Mouse (Mus musculus) kidney, embryonic 14.5 days (tissue): ENCODE data around the gene Cux2. TPM values are rescaled to one million over a fixed set of nuclear protein-coding genes. Genes with fewer than 3 reads are reported as not detected.

Experiments used
- ATAC-seq: fragments of 200-750 bp; cut with Nextera tagmentation; 2 replicates; pipeline ENCODE4 v1.8.0; 2017; ENCODE audit warnings: moderate number of reproducible peaks, mild to moderate bottlenecking, moderate TSS enrichment, moderate library complexity; ENCODE audit not compliant: low FRiP score, low TSS enrichment
- H3K27ac ChIP-seq: fragments of 300-500 bp; sonication (generic); 2 replicates; pipeline ENCODE4 v1.5.1; 2014; ENCODE audit warnings: low read depth, mild to moderate bottlenecking, low read length, moderate library complexity, mixed read lengths
- H3K27me3 ChIP-seq: fragments of 300-500 bp; sonication (generic); 2 replicates; pipeline ENCODE4 v1.6.1; 2014; ENCODE audit warnings: mild to moderate bottlenecking, low read length; ENCODE audit not compliant: control insufficient read depth, insufficient read depth
- H3K36me3 ChIP-seq: fragments of 300-500 bp; sonication (generic); 2 replicates; pipeline ENCODE4 v1.6.1; 2014; ENCODE audit warnings: low read length, mixed read lengths; ENCODE audit not compliant: control insufficient read depth, insufficient read depth
- H3K4me1 ChIP-seq: fragments of 300-500 bp; sonication (generic); 2 replicates; pipeline ENCODE4 v1.6.1; 2014; ENCODE audit warnings: low read length, mixed read lengths; ENCODE audit not compliant: control insufficient read depth, insufficient read depth
- H3K4me2 ChIP-seq: fragments of 300-500 bp; sonication (generic); replicated peaks from 2 replicates; pipeline ENCODE4 v1.6.1; 2014; ENCODE audit warnings: low read depth, mild to moderate bottlenecking, low read length
- H3K4me3 ChIP-seq: fragments of 300-500 bp; sonication (generic); 2 replicates; pipeline ENCODE4 v1.5.1; 2014; ENCODE audit warnings: mild to moderate bottlenecking, low read length
- H3K9ac ChIP-seq: fragments of 300-500 bp; sonication (generic); 2 replicates; pipeline ENCODE4 v1.6.1; 2014; ENCODE audit warnings: low read depth, mild to moderate bottlenecking, low read length, moderate library complexity
- H3K9me3 ChIP-seq: fragments of 300-500 bp; sonication (generic); 2 replicates; pipeline ENCODE4 v1.6.1; 2016; ENCODE audit warnings: low read length; ENCODE audit not compliant: control insufficient read depth
- WGBS: fragments of 180-500 bp; shearing (Covaris S2); extraction: QIAGEN DNeasy Blood & Tissue Kit; methylation state at CpG from one replicate; pipeline ENCODE4 v1.1.7; 2014; 5-methylcytosine and 5-hydroxymethylcytosine counted together
- polyA plus RNA-seq: library from polyadenylated mRNA; unstranded; fragments of >200 nt; fragmentation: Nextera tagmentation; extraction: Ambion mirVana; gene quantifications from 2 replicates; pipeline ENCODE4 v1.2.1, GENCODE M21; 2014

Cux2 gene
- polyA plus RNA-seq, 1 experiment from 2014 or later, result 15.1 TPM

DNA sequence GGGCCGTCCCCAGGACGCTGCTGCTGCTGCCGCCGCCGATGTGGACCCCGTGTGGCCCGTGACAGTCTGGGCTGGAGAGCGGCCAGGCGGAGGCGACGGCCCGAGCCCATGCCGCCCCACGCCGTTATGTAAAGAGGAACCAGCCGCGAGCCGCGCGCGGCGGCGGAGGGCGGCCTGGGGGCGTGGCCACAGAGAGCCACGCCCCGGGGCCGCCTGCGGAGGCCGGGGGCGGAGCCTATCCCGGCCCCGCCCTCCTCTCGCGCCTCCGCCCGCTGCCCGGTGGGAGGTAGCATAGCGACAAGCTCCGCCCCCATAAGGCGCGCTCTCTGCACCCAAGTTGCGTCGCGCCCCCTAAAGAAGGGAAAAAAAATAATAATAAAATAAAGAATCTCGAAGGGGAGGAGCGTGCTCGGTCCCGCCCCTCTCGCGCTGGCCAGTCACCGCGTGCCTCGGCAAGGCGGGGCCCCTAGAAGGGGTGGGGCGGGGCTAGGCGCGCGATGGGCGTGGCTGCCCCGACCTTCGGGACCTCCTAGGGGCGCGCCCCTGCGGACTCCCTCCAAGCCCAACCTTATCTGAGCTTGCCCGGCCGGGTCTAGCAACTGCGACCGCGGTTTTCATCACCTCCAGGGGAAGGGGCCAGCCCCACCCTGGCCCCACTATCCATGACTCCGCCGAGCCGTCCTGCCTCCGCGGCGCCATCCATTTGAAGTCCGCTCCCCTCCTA, 213.0 kb downstream of the Cux2 start:
- peak; percentile 80 for ATAC-seq
- Histone ChIP-seq H3K36me3 (no peaks in the 10 kb centered on the region), H3K4me1 (peaks cover 45% of the 10 kb centered on the region), H3K27ac (peak overlapping the region; percentile 82), H3K9me3 (no peaks in the 10 kb centered on the region), H3K27me3 (no peaks in the 10 kb centered on the region), H3K9ac (peak overlapping the region; percentile 79), H3K4me2 (peak overlapping the region; percentile 92), H3K4me3 (peak overlapping the region; percentile 79)
- WGBS, result under 1% methylated on average over 77 of the region's 77 CpGs

DNA sequence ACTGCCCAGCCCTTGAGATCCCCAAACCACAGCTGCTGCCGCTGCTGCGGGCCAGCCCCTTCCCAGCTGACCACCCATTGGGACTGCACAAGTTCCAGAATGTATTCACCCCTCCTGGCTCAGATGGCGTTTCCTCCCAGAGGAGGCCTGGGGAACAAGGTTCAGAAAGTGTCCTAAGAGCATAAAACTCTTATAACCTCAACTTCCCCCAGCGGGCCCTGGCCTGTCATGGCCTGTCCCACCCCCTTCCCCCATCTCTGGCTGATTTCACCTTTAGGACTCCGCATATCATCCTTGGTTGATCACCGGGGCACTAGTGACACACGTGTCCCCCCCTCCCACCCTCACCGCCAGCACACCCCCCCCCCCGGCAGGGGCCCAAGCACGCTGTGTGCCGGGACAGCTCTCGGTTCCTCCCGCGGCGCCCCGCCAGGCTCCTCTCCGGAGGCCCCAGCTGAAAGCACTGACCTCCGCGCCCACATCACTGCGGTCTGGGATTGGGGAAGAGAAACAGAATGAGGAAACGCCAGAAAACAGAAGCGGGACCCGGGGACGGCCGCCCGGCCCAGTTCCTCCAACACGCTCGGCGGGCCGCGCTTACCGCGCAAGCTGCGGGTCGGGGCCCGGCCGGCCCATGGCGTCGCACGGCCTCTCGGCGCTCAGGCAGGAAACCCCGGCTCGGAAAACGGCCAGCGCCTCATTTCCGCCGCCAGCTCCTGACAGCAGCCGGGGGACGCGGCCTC, 213.8 kb downstream of the Cux2 start:
- Histone ChIP-seq H3K4me2 (peak overlapping the region; percentile 92), H3K27me3 (no peaks in the 10 kb centered on the region), H3K4me1 (peaks cover 45% of the 10 kb centered on the region), H3K36me3 (no peaks in the 10 kb centered on the region), H3K9ac (peak overlapping the region; percentile 79), H3K4me3 (peak overlapping the region; percentile 79), H3K27ac (peak overlapping the region; percentile 82), H3K9me3 (no peaks in the 10 kb centered on the region)
- peak; percentile 3; the same call in 1 of the 2 replicates for ATAC-seq
- WGBS, result under 1% methylated on average over 49 of the region's 51 CpGs

DNA sequence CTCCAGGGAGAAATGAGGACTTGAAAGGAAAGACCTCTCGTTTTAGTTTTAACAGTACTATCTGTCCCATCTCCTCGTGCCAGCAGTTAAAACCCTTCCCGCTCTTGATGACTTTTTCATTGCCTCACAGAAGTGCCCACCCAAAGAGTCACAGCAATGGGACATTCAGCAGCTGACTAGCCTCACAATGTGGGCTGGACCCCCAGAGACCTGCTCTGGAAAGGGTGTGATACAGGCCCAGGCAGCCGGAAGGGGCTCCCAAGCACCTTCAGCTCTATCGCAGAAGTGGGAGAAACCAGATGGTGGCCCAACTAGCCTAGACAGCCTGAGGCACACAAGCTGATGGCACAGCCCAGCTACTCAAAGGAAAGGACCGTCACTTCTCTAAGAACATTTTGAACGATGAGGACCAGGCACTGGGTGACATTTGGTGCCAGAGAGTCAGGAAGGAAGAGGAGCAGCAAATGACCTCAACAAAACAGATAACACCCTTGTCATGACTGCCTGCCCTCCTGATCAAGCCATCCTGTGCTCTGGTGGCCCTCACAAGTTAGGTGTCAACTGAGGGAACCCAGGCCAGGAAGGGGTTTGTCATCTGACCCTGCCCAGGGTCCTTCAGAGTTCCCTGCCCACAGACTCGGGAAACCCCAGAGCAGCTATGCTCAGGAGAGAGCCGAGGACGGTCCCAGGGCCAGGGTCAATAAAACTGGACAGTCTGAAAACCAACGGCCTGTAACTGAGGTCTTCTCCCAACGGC, 214.7 kb downstream of the Cux2 start:
- H3K27me3 ChIP-seq, result no peaks in the 10 kb centered on the region
- H3K36me3 ChIP-seq, result no peaks in the 10 kb centered on the region
- H3K4me2 ChIP-seq, result peak overlapping the region; percentile 92
- no peaks in the 10 kb centered on the region for H3K9me3 ChIP-seq
- H3K9ac ChIP-seq, result peak overlapping the region; percentile 79; the same call in 1 of the 2 replicates
- 8% methylated on average over 12 of the region's 12 CpGs for WGBS
- no peak for ATAC-seq
- H3K4me1 ChIP-seq, result peaks cover 45% of the 10 kb centered on the region
- H3K27ac ChIP-seq, result peak overlapping the region; percentile 43
- peak overlapping the region; percentile 79 for H3K4me3 ChIP-seq

DNA sequence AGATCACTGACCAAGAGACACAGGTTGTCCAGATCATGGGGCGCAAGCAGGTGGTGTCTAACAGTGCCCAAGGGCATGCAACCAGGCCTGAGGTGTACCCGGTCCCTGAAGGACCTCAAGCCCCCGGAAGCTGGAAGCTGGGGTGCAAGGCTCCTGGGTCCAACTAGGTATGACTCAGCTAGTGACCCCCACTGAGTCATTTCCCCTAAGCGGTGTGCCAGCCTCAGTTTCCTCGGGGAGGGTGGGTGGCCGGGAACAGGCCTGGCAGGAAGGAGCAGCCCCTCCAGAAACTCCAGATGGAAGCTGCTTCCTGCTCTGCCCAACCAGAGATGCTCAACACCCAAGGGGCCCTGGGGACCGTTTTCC, 215.7 kb downstream of the Cux2 start:
- no peak overlapping the region for H3K9ac ChIP-seq
- H3K27me3 ChIP-seq, result no peaks in the 10 kb centered on the region
- WGBS, result 57% methylated on average over 7 of the region's 7 CpGs
- peaks cover 45% of the 10 kb centered on the region for H3K4me1 ChIP-seq
- H3K9me3 ChIP-seq, result no peaks in the 10 kb centered on the region
- ATAC-seq, result no peak
- no peaks in the 10 kb centered on the region for H3K36me3 ChIP-seq
- H3K27ac ChIP-seq, result 0 out of 2 replicates have a peak overlapping the region, but pooled peaks have one; percentile 4
- H3K4me2 ChIP-seq, result peak overlapping the region; percentile 92
- peak overlapping the region; percentile 79; the same call in 1 of the 2 replicates for H3K4me3 ChIP-seq

DNA sequence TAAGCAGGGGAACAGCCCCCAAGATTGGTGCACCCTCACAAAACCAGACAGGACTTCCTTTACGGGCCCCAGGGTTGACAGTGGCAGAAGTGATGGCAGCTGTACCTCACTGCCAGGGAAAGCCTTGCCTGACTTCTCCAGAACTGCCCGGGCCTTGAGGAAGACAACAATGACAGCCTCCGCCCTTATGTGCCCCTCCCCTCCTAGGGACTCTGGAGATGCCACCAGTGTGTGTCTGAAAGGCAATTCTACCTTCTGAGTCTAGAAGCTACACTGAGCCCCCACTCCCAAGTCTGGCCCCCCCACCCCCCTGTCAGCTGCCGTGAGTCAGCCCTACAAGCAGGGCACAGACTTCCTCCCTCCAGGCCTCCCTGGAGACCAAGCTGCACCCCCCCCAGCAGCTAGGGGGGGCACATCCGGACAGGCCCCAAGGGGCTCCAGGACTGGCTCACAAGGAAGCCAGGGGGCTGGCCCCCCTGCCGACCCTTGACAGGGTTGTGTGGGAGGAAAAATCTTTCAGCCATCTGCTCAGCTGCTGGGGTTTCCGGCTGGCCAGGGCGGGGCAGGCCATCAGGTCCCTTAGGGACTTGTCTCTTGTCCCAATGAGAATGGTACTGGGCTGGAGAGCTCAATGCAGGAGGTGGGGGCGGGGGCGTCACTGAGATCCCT, 216.2 kb downstream of the Cux2 start:
- H3K27me3 ChIP-seq, result no peaks in the 10 kb centered on the region
- H3K27ac ChIP-seq, result peak overlapping the region; percentile 73; the same call in 1 of the 2 replicates
- no peaks in the 10 kb centered on the region for H3K9me3 ChIP-seq
- 19% methylated on average over 10 of the region's 10 CpGs for WGBS
- ATAC-seq, result peak; percentile 14
- H3K4me3 ChIP-seq, result peak overlapping the region; percentile 79
- no peaks in the 10 kb centered on the region for H3K36me3 ChIP-seq
- H3K4me2 ChIP-seq, result peak overlapping the region; percentile 92
- H3K9ac ChIP-seq, result peak overlapping the region; percentile 37; the same call in 1 of the 2 replicates
- H3K4me1 ChIP-seq, result peaks cover 49% of the 10 kb centered on the region

DNA sequence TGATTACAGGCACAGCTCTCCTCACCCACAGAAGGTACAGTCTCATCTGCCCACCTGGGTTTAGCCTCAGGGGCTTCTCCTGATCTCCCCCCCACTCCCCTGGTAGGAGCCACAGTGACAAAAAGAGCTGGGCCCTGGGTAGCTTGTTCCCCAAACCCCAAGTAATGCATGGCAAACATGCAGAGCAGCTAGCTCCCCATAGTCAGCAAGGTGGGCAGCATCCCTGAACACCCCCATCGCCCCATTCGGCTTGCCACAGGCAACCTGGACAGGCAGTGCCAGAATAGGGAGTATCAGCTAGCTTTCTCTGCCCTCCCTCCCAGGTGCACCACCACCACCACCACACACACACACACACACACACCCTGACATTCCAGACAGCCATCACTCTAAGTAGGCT, 216.7 kb downstream of the Cux2 start:
- Histone ChIP-seq H3K4me3 (peak overlapping the region; percentile 9; the same call in 1 of the 2 replicates), H3K9ac (peak overlapping the region; percentile 37; the same call in 1 of the 2 replicates), H3K27me3 (no peaks in the 10 kb centered on the region), H3K4me2 (peak overlapping the region; percentile 92), H3K4me1 (peaks cover 48% of the 10 kb centered on the region), H3K36me3 (peaks cover 3% of the 10 kb centered on the region; the same call in 1 of the 2 replicates), H3K9me3 (no peaks in the 10 kb centered on the region), H3K27ac (peak overlapping the region; percentile 73; the same call in 1 of the 2 replicates)
- 73% methylated on average over 2 of the region's 2 CpGs for WGBS
- no peak for ATAC-seq

DNA sequence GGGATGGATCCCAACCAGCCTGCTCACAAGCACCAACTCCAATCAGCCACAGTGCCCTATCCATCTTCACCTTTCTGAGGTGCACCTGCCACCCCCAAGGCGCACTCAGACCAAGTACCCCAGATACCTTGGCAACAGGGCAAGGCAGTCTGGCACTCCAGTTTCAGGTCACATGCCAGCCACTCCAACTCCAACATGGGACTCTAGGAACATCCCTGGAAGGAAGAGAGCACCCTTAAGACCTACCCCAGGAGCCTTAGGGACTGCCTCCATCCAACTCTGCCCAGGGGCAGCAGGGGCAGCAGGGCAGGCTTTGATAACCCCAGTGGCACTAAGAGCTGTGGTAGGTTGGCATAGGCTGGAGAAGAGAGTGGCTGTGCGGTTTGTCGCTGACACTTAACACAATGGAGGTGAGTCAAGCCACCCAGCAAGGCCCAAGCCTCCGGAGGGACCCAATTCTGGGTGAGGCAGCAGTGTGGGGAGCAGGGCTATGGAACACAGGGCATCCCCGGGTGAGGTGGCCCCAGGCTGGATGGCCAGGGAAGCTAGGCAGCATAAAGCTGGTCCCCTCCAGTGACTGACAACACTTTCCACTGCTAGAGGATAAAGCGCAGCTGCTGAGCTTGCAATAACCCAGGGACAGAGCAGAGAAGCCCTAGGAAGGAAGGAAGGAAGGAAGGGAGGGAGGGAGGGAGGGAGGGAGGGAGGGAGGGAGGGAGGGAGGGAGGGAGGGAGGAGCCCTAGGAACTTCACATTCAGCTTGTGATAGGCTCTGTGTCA, 217.3 kb downstream of the Cux2 start:
- ATAC-seq, result no peak
- peaks cover 42% of the 10 kb centered on the region for H3K4me1 ChIP-seq
- no peaks in the 10 kb centered on the region for H3K27me3 ChIP-seq
- H3K9me3 ChIP-seq, result no peaks in the 10 kb centered on the region
- H3K4me2 ChIP-seq, result no peak overlapping the region
- 71% methylated on average over 6 of the region's 6 CpGs for WGBS
- H3K9ac ChIP-seq, result no peak overlapping the region
- no peak overlapping the region for H3K4me3 ChIP-seq
- 0 out of 2 replicates have a peak overlapping the region, but pooled peaks have one; percentile 1 for H3K27ac ChIP-seq
- H3K36me3 ChIP-seq, result peaks cover 9% of the 10 kb centered on the region; the same call in 1 of the 2 replicates
